Mouse (Mus musculus): ENCODE measurements around the gene 1700016C15Rik. TPM values are rescaled to one million over a fixed set of nuclear protein-coding genes. Genes with fewer than 3 reads are reported as not detected.

The 1700016C15Rik gene
- polyA plus RNA-seq, 1 experiment from 2014 or later = not detected

GRCm38 (mm10) chr1:177757249-177757648 lies 27.6 kb downstream of the 1700016C15Rik start:
- H3K9ac ChIP-seq (ENCODE audit: low read length) = no peak overlapping the region
- WGBS = 83% methylated on average over 5 of the region's 5 CpGs
- H3K27ac ChIP-seq (ENCODE audit: low read depth, low read length) = no peak overlapping the region
- H3K4me1 ChIP-seq (replicated peaks; ENCODE audit: control insufficient read depth, insufficient read depth, low read length) = no peaks in the 10 kb centered on the region
- DNase-seq (ENCODE audit: low spot score) (no peak), ATAC-seq (replicated peaks; ENCODE audit: low FRiP score) (no peak)
- H3K9me3 ChIP-seq (ENCODE audit: control insufficient read depth, low read length) = no peaks in the 10 kb centered on the region
- H3K4me3 ChIP-seq (ENCODE audit: low read depth, low read length) = no peak overlapping the region
- no peaks in the 10 kb centered on the region; the same call in 1 of the 2 replicates for H3K36me3 ChIP-seq (ENCODE audit: control insufficient read depth, insufficient read depth, low read length)
- H3K27me3 ChIP-seq (ENCODE audit: control insufficient read depth, insufficient read depth, low read length) = no peaks in the 10 kb centered on the region
- H3K4me2 ChIP-seq (ENCODE audit: low read depth, low read length, severe bottlenecking) = no peak overlapping the region

- no peaks in the 10 kb centered on the region for H3K9me3 ChIP-seq (ENCODE audit: control insufficient read depth, low read length)
- no peak for ATAC-seq (replicated peaks; ENCODE audit: low FRiP score)
- H3K27ac ChIP-seq (ENCODE audit: low read depth, low read length) = no peak overlapping the region
Observed at GRCm38 (mm10) chr1:177768931-177769330, 39.3 kb downstream of the 1700016C15Rik start.

GRCm38 (mm10) chr1:177777397-177777796 lies 47.8 kb downstream of the 1700016C15Rik start:
- H3K36me3 ChIP-seq (ENCODE audit: control insufficient read depth, insufficient read depth, low read length) = peaks cover 7% of the 10 kb centered on the region
- no peak for ATAC-seq (replicated peaks; ENCODE audit: low FRiP score)
- H3K4me3 ChIP-seq (ENCODE audit: low read depth, low read length) = no peak overlapping the region
- no peaks in the 10 kb centered on the region for H3K4me1 ChIP-seq (replicated peaks; ENCODE audit: control insufficient read depth, insufficient read depth, low read length)
- no peaks in the 10 kb centered on the region for H3K9me3 ChIP-seq (ENCODE audit: control insufficient read depth, low read length)
- no peak for DNase-seq (ENCODE audit: low spot score)
- H3K27ac ChIP-seq (ENCODE audit: low read depth, low read length) = no peak overlapping the region
- no peaks in the 10 kb centered on the region for H3K27me3 ChIP-seq (ENCODE audit: control insufficient read depth, insufficient read depth, low read length)
- H3K9ac ChIP-seq (ENCODE audit: low read length) = no peak overlapping the region
- H3K4me2 ChIP-seq (ENCODE audit: low read depth, low read length, severe bottlenecking) = no peak overlapping the region
- 95% methylated on average over 2 of the region's 2 CpGs for WGBS

More at GRCm38 (mm10) chr1:177768931-177769330, 39.3 kb downstream of the 1700016C15Rik start:
- DNase-seq (ENCODE audit: low spot score) = no peak
- H3K36me3 ChIP-seq (ENCODE audit: control insufficient read depth, insufficient read depth, low read length) = peaks cover 2% of the 10 kb centered on the region; the same call in 1 of the 2 replicates
- no peak overlapping the region for H3K9ac ChIP-seq (ENCODE audit: low read length)
- H3K4me2 ChIP-seq (ENCODE audit: low read depth, low read length, severe bottlenecking) = no peak overlapping the region
- H3K4me1 ChIP-seq (replicated peaks; ENCODE audit: control insufficient read depth, insufficient read depth, low read length) = no peaks in the 10 kb centered on the region
- no peak overlapping the region for H3K4me3 ChIP-seq (ENCODE audit: low read depth, low read length)
- H3K27me3 ChIP-seq (ENCODE audit: control insufficient read depth, insufficient read depth, low read length) = no peaks in the 10 kb centered on the region

- Histone ChIP-seq H3K9me3 (ENCODE audit: control insufficient read depth, low read length) (no peaks in the 10 kb centered on the region; the same call in 1 of the 2 replicates), H3K27ac (ENCODE audit: low read depth, low read length) (no peak overlapping the region), H3K9ac (ENCODE audit: low read length) (no peak overlapping the region), H3K27me3 (ENCODE audit: control insufficient read depth, insufficient read depth, low read length) (no peaks in the 10 kb centered on the region), H3K4me3 (ENCODE audit: low read depth, low read length) (no peak overlapping the region), H3K36me3 (ENCODE audit: control insufficient read depth, insufficient read depth, low read length) (no peaks in the 10 kb centered on the region), H3K4me2 (ENCODE audit: low read depth, low read length, severe bottlenecking) (no peak overlapping the region), H3K4me1 (replicated peaks; ENCODE audit: control insufficient read depth, insufficient read depth, low read length) (peaks cover 8% of the 10 kb centered on the region; the same call in 1 of the 2 replicates)
- WGBS = 87% methylated on average over 3 of the region's 3 CpGs
- ATAC-seq (replicated peaks; ENCODE audit: low FRiP score) = no peak
- no peak for DNase-seq (ENCODE audit: low spot score)
Observed at GRCm38 (mm10) chr1:177792835-177793234, 63.2 kb downstream of the 1700016C15Rik start.

- no peak for DNase-seq (ENCODE audit: low spot score)
- Histone ChIP-seq H3K4me3 (ENCODE audit: low read depth, low read length) (peak overlapping the region; percentile 84), H3K27ac (ENCODE audit: low read depth, low read length) (no peak overlapping the region), H3K27me3 (ENCODE audit: control insufficient read depth, insufficient read depth, low read length) (no peaks in the 10 kb centered on the region), H3K36me3 (ENCODE audit: control insufficient read depth, insufficient read depth, low read length) (no peaks in the 10 kb centered on the region), H3K4me1 (replicated peaks; ENCODE audit: control insufficient read depth, insufficient read depth, low read length) (peaks cover 8% of the 10 kb centered on the region; the same call in 1 of the 2 replicates), H3K9ac (ENCODE audit: low read length) (peak overlapping the region; percentile 86), H3K4me2 (ENCODE audit: low read depth, low read length, severe bottlenecking) (peak overlapping the region; percentile 71), H3K9me3 (ENCODE audit: control insufficient read depth, low read length) (no peaks in the 10 kb centered on the region; the same call in 1 of the 2 replicates)
- WGBS = 7% methylated on average over 8 of the region's 8 CpGs
- ATAC-seq (replicated peaks; ENCODE audit: low FRiP score) = no peak
Observed at GRCm38 (mm10) chr1:177794866-177795265, 65.3 kb downstream of the 1700016C15Rik start.

GRCm38 (mm10) chr1:177795421-177796192 lies 66.0 kb downstream of the 1700016C15Rik start:
- ATAC-seq (replicated peaks; ENCODE audit: low FRiP score) = peak; percentile 48
- Histone ChIP-seq H3K9ac (ENCODE audit: low read length) (peak overlapping the region; percentile 86), H3K36me3 (ENCODE audit: control insufficient read depth, insufficient read depth, low read length) (no peaks in the 10 kb centered on the region), H3K4me3 (ENCODE audit: low read depth, low read length) (peak overlapping the region; percentile 84), H3K4me1 (replicated peaks; ENCODE audit: control insufficient read depth, insufficient read depth, low read length) (peaks cover 8% of the 10 kb centered on the region; the same call in 1 of the 2 replicates), H3K27me3 (ENCODE audit: control insufficient read depth, insufficient read depth, low read length) (no peaks in the 10 kb centered on the region), H3K9me3 (ENCODE audit: control insufficient read depth, low read length) (no peaks in the 10 kb centered on the region), H3K4me2 (ENCODE audit: low read depth, low read length, severe bottlenecking) (peak overlapping the region; percentile 71), H3K27ac (ENCODE audit: low read depth, low read length) (peak overlapping the region; percentile 78)
- peak; percentile 83 for DNase-seq (ENCODE audit: low spot score)
- under 1% methylated on average over 41 of the region's 41 CpGs for WGBS

GRCm38 (mm10) chr1:177796193-177796939 lies 66.8 kb downstream of the 1700016C15Rik start, which contains the start of gene Adss:
TSS of gene Adss (minus strand) at chr1:177796511.
- H3K27ac ChIP-seq (ENCODE audit: low read depth, low read length) = peak within 1 kb of the TSS; percentile 78
- H3K9me3 ChIP-seq (ENCODE audit: control insufficient read depth, low read length) = no peaks in the 10 kb centered on the region
- H3K4me1 ChIP-seq (replicated peaks; ENCODE audit: control insufficient read depth, insufficient read depth, low read length) = peaks cover 8% of the 10 kb centered on the region; the same call in 1 of the 2 replicates
- WGBS = under 1% methylated on average over 53 of the region's 64 CpGs
- no peaks in the 10 kb centered on the region for H3K36me3 ChIP-seq (ENCODE audit: control insufficient read depth, insufficient read depth, low read length)
- ATAC-seq (replicated peaks; ENCODE audit: low FRiP score) (peak; percentile 100), DNase-seq (ENCODE audit: low spot score) (peak; percentile 99)
- H3K4me2 ChIP-seq (ENCODE audit: low read depth, low read length, severe bottlenecking) = peak within 1 kb of the TSS; percentile 71
- peak within 1 kb of the TSS; percentile 86 for H3K9ac ChIP-seq (ENCODE audit: low read length)
- peak within 1 kb of the TSS; percentile 84 for H3K4me3 ChIP-seq (ENCODE audit: low read depth, low read length)
- no peaks in the 10 kb centered on the region for H3K27me3 ChIP-seq (ENCODE audit: control insufficient read depth, insufficient read depth, low read length)

- DNase-seq (ENCODE audit: low spot score) = no peak
- H3K4me2 ChIP-seq (ENCODE audit: low read depth, low read length, severe bottlenecking) = no peak overlapping the region
- no peak for ATAC-seq (replicated peaks; ENCODE audit: low FRiP score)
- no peak overlapping the region for H3K9ac ChIP-seq (ENCODE audit: low read length)
- 75% methylated on average over 8 of the region's 8 CpGs for WGBS
- H3K9me3 ChIP-seq (ENCODE audit: control insufficient read depth, low read length) = no peaks in the 10 kb centered on the region
- H3K4me3 ChIP-seq (ENCODE audit: low read depth, low read length) = no peak overlapping the region
- H3K27ac ChIP-seq (ENCODE audit: low read depth, low read length) = no peak overlapping the region
- H3K4me1 ChIP-seq (replicated peaks; ENCODE audit: control insufficient read depth, insufficient read depth, low read length) = peaks cover 8% of the 10 kb centered on the region; the same call in 1 of the 2 replicates
- H3K27me3 ChIP-seq (ENCODE audit: control insufficient read depth, insufficient read depth, low read length) = no peaks in the 10 kb centered on the region
- no peaks in the 10 kb centered on the region for H3K36me3 ChIP-seq (ENCODE audit: control insufficient read depth, insufficient read depth, low read length)
Observed at GRCm38 (mm10) chr1:177797151-177797755, 67.6 kb downstream of the 1700016C15Rik start.

All from forebrain, embryonic 11.5 days (tissue).